Mouse (Mus musculus) hindbrain, embryonic 15.5 days (tissue): Measurements from ENCODE around the gene Hspa12b. TPM values are rescaled to one million over a fixed set of nuclear protein-coding genes. Genes with fewer than 3 reads are reported as not detected.

Source experiments
- ATAC-seq: fragments of 200-750 bp; cut with Nextera tagmentation; 2 replicates; pipeline ENCODE4 v1.8.0; 2017; ENCODE audit warnings: low read depth, moderate number of reproducible peaks, moderate TSS enrichment; ENCODE audit not compliant: low FRiP score
- H3K27ac ChIP-seq: fragments of 300-500 bp; sonication (generic); replicated peaks from 2 replicates; pipeline ENCODE4 v1.5.1; 2015; ENCODE audit warnings: mild to moderate bottlenecking, inconsistent platforms
- H3K27me3 ChIP-seq: fragments of 300-500 bp; sonication (generic); 2 replicates; pipeline ENCODE4 v1.6.1; 2015; ENCODE audit warnings: control low read depth, inconsistent platforms
- H3K36me3 ChIP-seq: fragments of 300-500 bp; sonication (generic); 2 replicates; pipeline ENCODE4 v1.6.1; 2015; ENCODE audit warnings: control low read depth, inconsistent platforms
- H3K4me1 ChIP-seq: fragments of 300-500 bp; sonication (generic); replicated peaks from 2 replicates; pipeline ENCODE4 v1.6.1; 2015; ENCODE audit warnings: control low read depth, inconsistent platforms
- H3K4me2 ChIP-seq: fragments of 300-500 bp; sonication (generic); 2 replicates; pipeline ENCODE4 v1.6.1; 2015; ENCODE audit warnings: moderate library complexity, mild to moderate bottlenecking, inconsistent platforms
- H3K4me3 ChIP-seq: fragments of 300-500 bp; sonication (generic); 2 replicates; pipeline ENCODE4 v1.5.1; 2015; ENCODE audit warnings: mild to moderate bottlenecking, inconsistent platforms
- H3K9ac ChIP-seq: fragments of 300-500 bp; sonication (generic); 2 replicates; pipeline ENCODE4 v1.6.1; 2015; ENCODE audit warnings: inconsistent platforms
- H3K9me3 ChIP-seq: fragments of 300-500 bp; sonication (generic); 2 replicates; pipeline ENCODE4 v1.6.1; 2016; ENCODE audit warnings: control low read depth, inconsistent platforms
- WGBS: fragments of 180-500 bp; shearing (Covaris S2); methylation state at CpG from one replicate; pipeline ENCODE4 v1.1.7; 2015; 5-methylcytosine and 5-hydroxymethylcytosine counted together
- polyA plus RNA-seq: library from polyadenylated mRNA; unstranded; fragments of >200 nt; fragmentation: Nextera tagmentation; extraction: Ambion mirVana; gene quantifications from 2 replicates; pipeline ENCODE4 v1.2.1, GENCODE M21; 2015

Hspa12b gene
- polyA plus RNA-seq, 1 experiment from 2014 or later, result 4.8 TPM

GRCm38 (mm10) chr2:131189521-131190309 lies 62.6 kb downstream of the Hspa12b start:
- H3K4me2 ChIP-seq, result no peak overlapping the region

GRCm38 (mm10) chr2:131190344-131191004 lies 63.4 kb downstream of the Hspa12b start:
- peak; percentile 52 for ATAC-seq
- WGBS, result 12% methylated on average over 10 of the region's 10 CpGs
- Histone ChIP-seq H3K4me3 (no peak overlapping the region), H3K27ac (peak overlapping the region; percentile 57), H3K9ac (no peak overlapping the region), H3K36me3 (peaks cover 4% of the 10 kb centered on the region; the same call in 1 of the 2 replicates), H3K9me3 (no peaks in the 10 kb centered on the region), H3K27me3 (no peaks in the 10 kb centered on the region), H3K4me2 (0 out of 2 replicates have a peak overlapping the region, but pooled peaks have one; percentile 1), H3K4me1 (peaks cover 39% of the 10 kb centered on the region)

More at GRCm38 (mm10) chr2:131189521-131190309, 62.6 kb downstream of the Hspa12b start:
- no peak for ATAC-seq
- WGBS, result 37% methylated on average over 5 of the region's 5 CpGs
- H3K27ac ChIP-seq, result peak overlapping the region; percentile 26; the same call in 1 of the 2 replicates
- no peaks in the 10 kb centered on the region for H3K27me3 ChIP-seq
- peaks cover 39% of the 10 kb centered on the region for H3K4me1 ChIP-seq
- no peaks in the 10 kb centered on the region for H3K9me3 ChIP-seq
- no peak overlapping the region for H3K4me3 ChIP-seq
- H3K9ac ChIP-seq, result no peak overlapping the region
- peaks cover 4% of the 10 kb centered on the region; the same call in 1 of the 2 replicates for H3K36me3 ChIP-seq

GRCm38 (mm10) chr2:131191005-131191390 lies 63.9 kb downstream of the Hspa12b start:
- WGBS, result 55% methylated on average over 7 of the region's 7 CpGs
- no peak overlapping the region for H3K4me3 ChIP-seq
- peaks cover 39% of the 10 kb centered on the region for H3K4me1 ChIP-seq
- H3K36me3 ChIP-seq, result peaks cover 4% of the 10 kb centered on the region; the same call in 1 of the 2 replicates
- no peak overlapping the region for H3K9ac ChIP-seq
- no peaks in the 10 kb centered on the region for H3K9me3 ChIP-seq
- no peaks in the 10 kb centered on the region for H3K27me3 ChIP-seq
- no peak for ATAC-seq
- H3K27ac ChIP-seq, result peak overlapping the region; percentile 57
- H3K4me2 ChIP-seq, result no peak overlapping the region

Other genes starting within 250 kb of the Hspa12b start
- gene 4930402H24Rik, start 220.9 kb upstream of the Hspa12b start, polyA plus RNA-seq, result 86.1 and 90.7 TPM in 2 replicates
- gene Atrn, start 220.8 kb upstream of the Hspa12b start, polyA plus RNA-seq, result 14.8 and 15.0 TPM in 2 replicates
- 45.0 and 52.9 TPM in 2 replicates for gene Gfra4, start 84.2 kb upstream of the Hspa12b start, polyA plus RNA-seq
- gene Adam33, start 63.5 kb upstream of the Hspa12b start, polyA plus RNA-seq, result 1.0 and 2.3 TPM in 2 replicates
- gene Siglec1, start 40.5 kb upstream of the Hspa12b start, polyA plus RNA-seq, result 0.22 and 0.63 TPM in 2 replicates
- not detected in 2 replicates for gene Gm11037, start 6.2 kb downstream of the Hspa12b start, polyA plus RNA-seq
- gene 1700037H04Rik, start 32.8 kb downstream of the Hspa12b start, polyA plus RNA-seq, result 86.4 and 90.9 TPM in 2 replicates
- 15.2 and 15.5 TPM in 2 replicates for gene Cenpb, start 52.8 kb downstream of the Hspa12b start, polyA plus RNA-seq
- gene Cdc25b, start 59.7 kb downstream of the Hspa12b start, polyA plus RNA-seq, result 29.2 and 30.8 TPM in 2 replicates
- gene Spef1, start 60.0 kb downstream of the Hspa12b start, polyA plus RNA-seq, result 10.3 and 10.9 TPM in 2 replicates
- 33.5 and 33.9 TPM in 2 replicates for gene Ap5s1, start 79.8 kb downstream of the Hspa12b start, polyA plus RNA-seq
- 7.9 and 8.0 TPM in 2 replicates for gene Mavs, start 106.8 kb downstream of the Hspa12b start, polyA plus RNA-seq
- gene Pank2, start 135.2 kb downstream of the Hspa12b start, polyA plus RNA-seq, result 25.2 and 26.1 TPM in 2 replicates
- 15.9 and 18.2 TPM in 2 replicates for gene Rnf24, start 225.6 kb downstream of the Hspa12b start, polyA plus RNA-seq